In the genomic region with DNA sequence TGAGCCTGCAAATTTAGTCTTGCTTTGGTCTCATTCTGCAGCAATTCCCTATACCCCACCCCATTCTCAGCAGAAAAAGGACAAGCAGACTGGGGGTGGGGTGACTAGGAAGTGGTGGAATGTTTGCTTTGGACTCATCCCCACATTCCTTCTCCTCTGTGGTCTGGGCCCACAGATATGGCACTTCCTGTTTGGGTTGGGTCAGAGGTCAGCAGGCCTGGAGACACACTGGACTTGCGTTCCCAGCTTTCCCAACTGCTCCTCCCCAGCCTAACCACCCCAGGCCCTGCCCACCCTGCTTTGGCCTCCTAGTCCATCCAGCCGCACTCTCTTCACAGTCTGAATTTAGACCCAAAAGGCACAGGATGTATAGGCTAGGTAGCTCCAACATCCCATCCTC, we compare ENCODE assay signal across 10 mouse cellular contexts. TPM values are rescaled to one million over a fixed set of nuclear protein-coding genes. Genes with fewer than 3 reads are reported as not detected.
DNase-seq lines count a peak whose midpoint lies in the region; ATAC-seq lines count a peak whose summit lies in the region.
"Had no signal": no experiment of that assay in that cellular context is flagged by ENCODE, and none has a peak within 500 bp of the region (broad histone marks: within the 10 kb centered on the region; RNA-seq: fewer than 3 reads in every experiment).

No protein-coding gene starts in this region.

- H3K9ac ChIP-seq in midbrain, embryonic 13.5 days (replicated peaks): no peak overlapping the region
- no peak overlapping the region for H3K9ac ChIP-seq in liver, embryonic 13.5 days
- H3K9ac ChIP-seq: midbrain, embryonic 12.5 days had no signal

- DNase-seq in midbrain, embryonic 10.5 days (ENCODE audit: low spot score): peak; percentile 22
- peak; percentile 59 for DNase-seq in heart, postnatal 4 days
- DNase-seq in liver, embryonic 13.5 days: no peak
- no peak for DNase-seq in right cerebral cortex, adult 2 months (ENCODE audit: low spot score in 2 of 2)
- no peak for DNase-seq in frontal cortex, postnatal 36 days (ENCODE audit: low spot score in 2 of 2)
- DNase-seq in frontal cortex, postnatal 14 days (ENCODE audit: low spot score in 2 of 2): no peak

- no peak overlapping the region for H3K4me3 ChIP-seq in midbrain, embryonic 10.5 days
- no peak overlapping the region for H3K4me3 ChIP-seq in midbrain, embryonic 13.5 days (replicated peaks)
- H3K4me3 ChIP-seq in liver, embryonic 13.5 days (replicated peaks): no peak overlapping the region
- H3K4me3 ChIP-seq: midbrain, embryonic 12.5 days had no signal

- H3K27me3 ChIP-seq in midbrain, embryonic 10.5 days (ENCODE audit: low read depth, poor library complexity, severe bottlenecking): peaks cover 84% of the 10 kb centered on the region
- no peaks in the 10 kb centered on the region for H3K27me3 ChIP-seq in midbrain, embryonic 13.5 days
- peaks cover 12% of the 10 kb centered on the region for H3K27me3 ChIP-seq in liver, embryonic 13.5 days

- H3K4me2 ChIP-seq in midbrain, embryonic 13.5 days (replicated peaks): no peak overlapping the region
- no peak overlapping the region for H3K4me2 ChIP-seq in liver, embryonic 13.5 days
- H3K4me2 ChIP-seq: midbrain, embryonic 12.5 days had no signal

- no peak for ATAC-seq in midbrain, embryonic 13.5 days
- ATAC-seq in liver, embryonic 13.5 days (ENCODE audit: low read depth): peak; percentile 63
- ATAC-seq in inflammation-experienced regulatory T-cells, adult 6 months: no peak

- no peaks in the 10 kb centered on the region for H3K9me3 ChIP-seq in midbrain, embryonic 10.5 days (replicated peaks)
- no peaks in the 10 kb centered on the region for H3K9me3 ChIP-seq in midbrain, embryonic 13.5 days
- no peaks in the 10 kb centered on the region for H3K9me3 ChIP-seq in liver, embryonic 13.5 days (replicated peaks)
- H3K9me3 ChIP-seq: midbrain, embryonic 12.5 days had no signal

- WGBS in midbrain, embryonic 10.5 days: 85% methylated on average over 2 of the region's 2 CpGs
- 73% methylated on average over 2 of the region's 2 CpGs for WGBS in midbrain, embryonic 13.5 days
- WGBS in liver, embryonic 13.5 days (ENCODE audit: insufficient replicate concordance): 47% methylated on average over 2 of the region's 2 CpGs

- no peaks in the 10 kb centered on the region for H3K36me3 ChIP-seq in midbrain, embryonic 10.5 days
- no peaks in the 10 kb centered on the region for H3K36me3 ChIP-seq in midbrain, embryonic 13.5 days
- no peaks in the 10 kb centered on the region for H3K36me3 ChIP-seq in liver, embryonic 13.5 days
- H3K36me3 ChIP-seq: midbrain, embryonic 12.5 days had no signal

- peaks cover 7% of the 10 kb centered on the region; the same call in 1 of the 2 replicates for H3K4me1 ChIP-seq in midbrain, embryonic 10.5 days
- H3K4me1 ChIP-seq in midbrain, embryonic 13.5 days (replicated peaks): no peaks in the 10 kb centered on the region
- peaks cover 20% of the 10 kb centered on the region for H3K4me1 ChIP-seq in liver, embryonic 13.5 days (replicated peaks)
- H3K4me1 ChIP-seq: midbrain, embryonic 12.5 days had no signal

- H3K27ac ChIP-seq in midbrain, embryonic 10.5 days (replicated peaks): no peak overlapping the region
- H3K27ac ChIP-seq in midbrain, embryonic 13.5 days: no peak overlapping the region
- peak overlapping the region; percentile 30 for H3K27ac ChIP-seq in liver, embryonic 13.5 days
- H3K27ac ChIP-seq: midbrain, embryonic 12.5 days had no signal

RNA-seq across cellular contexts. Expression of gene Bgn, which starts 6.8 kb away (rescaled TPM):
- 16.4 and 27.9 TPM in 2 replicates for polyA plus RNA-seq in midbrain, embryonic 10.5 days (2016; fragmentation: Nextera tagmentation; extraction: Ambion mirVana)
- 16.7 and 21.2 TPM in 2 replicates for polyA plus RNA-seq in midbrain, embryonic 13.5 days (2015; fragmentation: Nextera tagmentation; extraction: Ambion mirVana)
- total RNA-seq in heart, postnatal 4 days (2021): 100 to 1,000 TPM; 286 to 313 TPM
- 7.1 and 10.6 TPM in 2 replicates for polyA plus RNA-seq in liver, embryonic 13.5 days (2015; fragmentation: Nextera tagmentation; extraction: Ambion mirVana)
- 1 to 10 TPM in 1 of 3 experiments, not detected in 2; 1.1 TPM for polyA plus RNA-seq in inflammation-experienced regulatory T-cells, adult 6 months (2017; shearing (Covaris generic))

RNA-seq across cellular contexts. Expression of gene Haus7, which starts 17.8 kb away (rescaled TPM):
- 83.6 and 85.0 TPM in 2 replicates for polyA plus RNA-seq in midbrain, embryonic 10.5 days (2016; fragmentation: Nextera tagmentation; extraction: Ambion mirVana)
- 72.8 and 80.9 TPM in 2 replicates for polyA plus RNA-seq in midbrain, embryonic 13.5 days (2015; fragmentation: Nextera tagmentation; extraction: Ambion mirVana)
- 10 to 100 TPM; 27.4 to 27.7 TPM for total RNA-seq in heart, postnatal 4 days (2021)
- 50.6 and 51.9 TPM in 2 replicates for polyA plus RNA-seq in liver, embryonic 13.5 days (2015; fragmentation: Nextera tagmentation; extraction: Ambion mirVana)
- polyA plus RNA-seq in inflammation-experienced regulatory T-cells, adult 6 months (2017; shearing (Covaris generic)): 10 to 100 TPM; 28.7 to 40.7 (median 32.3) TPM

RNA-seq across cellular contexts. Expression of gene Atp2b3, which starts 26.3 kb away (rescaled TPM):
- polyA plus RNA-seq in midbrain, embryonic 10.5 days (2016; fragmentation: Nextera tagmentation; extraction: Ambion mirVana): 0.17 and 0.19 TPM in 2 replicates
- 2.6 and 2.8 TPM in 2 replicates for polyA plus RNA-seq in midbrain, embryonic 13.5 days (2015; fragmentation: Nextera tagmentation; extraction: Ambion mirVana)
- total RNA-seq in heart, postnatal 4 days (2021): under 1 TPM; 0.12 to 0.32 TPM
- polyA plus RNA-seq in liver, embryonic 13.5 days (2015; fragmentation: Nextera tagmentation; extraction: Ambion mirVana): 0.03 TPM in 2 replicates
- polyA plus RNA-seq in inflammation-experienced regulatory T-cells, adult 6 months (2017; shearing (Covaris generic)): not detected

RNA-seq across cellular contexts. Expression of gene Trex2, which starts 41.5 kb away (rescaled TPM):
- polyA plus RNA-seq in midbrain, embryonic 10.5 days (2016; fragmentation: Nextera tagmentation; extraction: Ambion mirVana): not detected in 2 replicates
- not detected in 2 replicates for polyA plus RNA-seq in midbrain, embryonic 13.5 days (2015; fragmentation: Nextera tagmentation; extraction: Ambion mirVana)
- total RNA-seq in heart, postnatal 4 days (2021): not detected
- not detected in 2 replicates for polyA plus RNA-seq in liver, embryonic 13.5 days (2015; fragmentation: Nextera tagmentation; extraction: Ambion mirVana)
- polyA plus RNA-seq in inflammation-experienced regulatory T-cells, adult 6 months (2017; shearing (Covaris generic)): not detected
- polyA plus RNA-seq: embryonic facial prominence, embryonic 11.5 days; midbrain, embryonic 12.5 days had no signal

Comparison
In these comparisons a context has a peak if more than half of its experiments do, and no peak if none do; other contexts are left out.
1. DNase-seq: peak in midbrain, embryonic 10.5 days (single experiment) and heart, postnatal 4 days (single experiment); none in liver, embryonic 13.5 days (single experiment), right cerebral cortex, adult 2 months (0 of 2), frontal cortex, postnatal 36 days (0 of 2) and frontal cortex, postnatal 14 days (0 of 2).